Mouse (Mus musculus) 3T3-L1 (cell line): ENCODE results near the gene Cmah.

Source experiments
- DNase-seq: peaks from one replicate; pipeline ENCODE4 v3.0.0-alpha.2; 2015; ENCODE audit warnings: low read depth, low spot score

Gene Cmah

GRCm38 (mm10) chr13:24416409-24416808 is 89.2 kb downstream of the Cmah start:
- DNase-seq: peak; percentile 60

GRCm38 (mm10) chr13:24418024-24418423 is 90.8 kb downstream of the Cmah start:
- DNase-seq: no peak

DNA sequence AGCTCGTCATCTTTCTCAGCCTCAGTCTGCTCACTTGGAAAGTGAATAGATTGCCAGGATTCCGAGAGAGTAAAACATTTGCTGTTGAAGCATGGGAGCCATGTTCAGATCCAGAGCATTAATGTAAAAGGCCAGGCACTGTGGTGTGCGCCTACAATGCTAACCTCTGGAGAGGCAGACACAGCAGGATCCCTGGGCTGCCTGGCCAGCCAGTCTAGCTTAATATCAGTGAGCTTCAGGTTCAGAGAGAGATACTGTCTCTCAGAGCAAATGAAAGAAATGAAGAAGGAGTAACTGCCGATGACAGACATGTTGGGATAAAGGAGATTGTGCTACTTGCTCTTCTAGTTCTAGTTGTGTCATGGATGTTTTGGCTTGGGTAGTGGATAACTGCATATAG is 91.6 kb downstream of the Cmah start:
- DNase-seq: no peak

GRCm38 (mm10) chr13:24419560-24420250 is 92.5 kb downstream of the Cmah start:
- no peak for DNase-seq

DNA sequence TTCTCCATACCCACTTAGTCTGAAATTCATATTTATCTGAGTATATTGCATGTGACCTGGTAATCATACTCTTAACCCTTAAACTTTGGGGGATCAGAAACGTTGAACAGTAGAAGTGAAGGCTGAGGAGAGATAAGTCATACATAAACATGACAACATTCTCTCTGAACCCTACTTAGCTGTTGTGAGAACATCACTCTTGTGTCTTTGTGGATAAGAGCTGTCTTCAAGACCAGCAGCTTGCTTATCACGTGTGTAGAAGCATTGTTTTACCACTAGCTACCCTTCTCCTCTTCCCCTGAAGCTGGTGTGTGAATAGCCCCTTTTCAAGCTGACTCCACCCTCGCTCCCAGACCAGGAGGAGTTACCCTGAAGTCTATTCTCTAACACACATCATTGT is 94.8 kb downstream of the Cmah start:
- no peak for DNase-seq

DNA sequence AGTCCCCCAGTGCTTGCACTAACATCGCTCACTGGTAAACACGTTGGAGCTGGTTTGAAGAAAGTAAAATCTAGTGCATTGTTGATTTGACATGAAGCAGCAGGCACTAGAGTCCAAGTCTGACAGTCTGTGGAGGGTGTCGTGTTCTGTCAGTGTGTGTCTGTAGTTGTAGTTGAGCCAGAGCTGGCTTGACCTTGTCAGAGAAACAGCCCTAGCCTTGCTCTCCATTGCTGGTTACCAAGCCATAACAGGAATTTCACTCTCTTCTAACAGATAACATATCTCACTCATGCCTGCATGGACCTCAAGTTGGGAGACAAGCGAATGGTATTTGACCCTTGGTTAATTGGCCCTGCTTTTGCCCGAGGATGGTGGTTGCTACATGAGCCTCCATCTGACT is 103.0 kb downstream of the Cmah start:
- no peak for DNase-seq

GRCm38 (mm10) chr13:24431593-24431992 is 104.4 kb downstream of the Cmah start:
- no peak for DNase-seq

- peak; percentile 1 for DNase-seq
Observed at GRCm38 (mm10) chr13:24442272-24442671, 115.1 kb downstream of the Cmah start.

DNA sequence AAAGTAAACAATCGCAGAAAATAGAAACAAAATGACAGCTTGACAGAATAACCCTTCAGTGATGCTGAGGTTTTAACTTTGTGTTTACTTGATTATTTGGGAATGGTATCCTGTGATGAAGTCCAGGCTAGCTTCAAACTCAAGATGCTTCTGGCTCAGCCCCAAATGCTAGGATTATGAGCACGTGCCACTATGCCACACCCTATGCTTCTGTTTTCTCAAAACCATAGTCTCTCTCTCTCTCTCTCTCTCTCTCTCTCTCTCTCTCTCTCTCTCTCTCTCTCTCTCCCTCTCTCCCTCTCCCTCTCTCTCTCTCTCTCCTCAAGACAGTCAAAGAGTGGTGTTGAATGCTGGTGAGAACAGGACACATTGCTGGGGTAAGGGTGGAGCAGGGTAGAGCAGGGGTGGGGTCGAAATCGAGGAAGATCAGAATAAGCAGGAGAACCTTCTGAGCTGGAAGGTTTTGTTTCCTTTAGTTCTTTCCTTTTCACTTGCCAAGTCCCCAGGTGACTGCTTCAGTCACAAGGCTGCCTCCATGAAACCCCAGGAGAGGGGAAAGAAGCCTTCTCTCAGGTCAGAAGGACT is 116.7 kb downstream of the Cmah start:
- DNase-seq: no peak

DNA sequence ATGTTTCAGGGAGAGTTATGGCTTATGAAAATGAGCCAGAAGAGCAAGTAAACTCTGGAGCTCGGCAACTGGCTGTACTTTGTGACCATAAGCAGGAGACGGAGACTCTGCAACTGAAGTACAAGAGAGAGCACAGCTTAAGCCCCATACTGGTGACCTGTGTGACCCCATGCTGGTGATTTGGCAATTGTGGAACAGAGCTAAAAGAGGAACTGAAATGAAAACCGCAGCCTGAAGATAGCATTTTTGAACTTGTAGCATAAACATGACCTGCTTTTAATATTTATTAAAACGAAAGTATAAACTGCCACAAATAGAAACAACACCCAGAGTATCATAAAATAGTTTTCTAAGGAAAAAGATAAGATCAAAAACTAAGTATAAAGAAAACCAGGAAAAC is 117.5 kb downstream of the Cmah start:
- DNase-seq: no peak

- DNase-seq: no peak
Observed at GRCm38 (mm10) chr13:24445166-24445565, 118.0 kb downstream of the Cmah start.

DNA sequence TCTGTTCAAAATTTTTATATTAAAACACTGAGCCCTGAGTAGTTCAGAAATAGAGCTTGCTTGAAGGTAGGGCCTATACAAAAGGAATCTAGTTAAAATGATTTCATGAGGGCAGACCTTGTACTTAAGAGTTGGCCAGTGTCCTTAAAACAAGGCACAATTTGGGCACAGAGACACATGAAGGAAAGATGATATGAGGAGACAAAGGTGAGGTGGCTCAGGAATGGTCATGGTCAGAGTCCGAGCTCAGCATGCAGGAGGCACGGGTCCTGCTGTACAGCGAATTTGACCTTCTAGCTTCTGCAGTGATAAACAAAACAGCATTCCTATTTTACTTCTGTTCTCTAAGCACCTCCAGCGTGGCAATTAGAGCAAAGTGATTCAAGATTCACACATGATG is 118.9 kb downstream of the Cmah start:
- no peak for DNase-seq

- no peak for DNase-seq
Observed at GRCm38 (mm10) chr13:24447043-24447442, 119.8 kb downstream of the Cmah start.

- no peak for DNase-seq
Observed at GRCm38 (mm10) chr13:24448578-24448977, 121.4 kb downstream of the Cmah start.

- no peak for DNase-seq
Observed at GRCm38 (mm10) chr13:24451455-24451854, 124.3 kb downstream of the Cmah start.

DNA sequence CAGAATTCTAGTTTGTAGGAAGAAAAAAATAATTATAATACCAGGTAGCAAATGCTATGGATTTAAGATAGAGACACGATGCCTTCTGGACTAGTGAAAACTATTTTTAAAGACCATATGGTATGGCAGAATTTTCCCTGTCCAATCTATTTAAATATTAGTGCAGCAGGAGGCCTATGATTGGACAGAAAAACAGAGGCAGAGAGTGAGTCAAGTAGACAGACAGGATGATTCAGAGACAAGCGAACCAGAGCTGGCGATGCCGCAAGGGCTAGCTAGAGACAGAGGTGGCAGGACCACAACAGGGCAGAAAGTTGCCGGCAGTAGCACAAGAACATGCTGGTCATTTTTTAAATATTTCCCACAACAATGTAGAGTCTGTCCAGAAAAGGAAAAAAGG is 126.5 kb downstream of the Cmah start:
- peak; percentile 42 for DNase-seq

DNA sequence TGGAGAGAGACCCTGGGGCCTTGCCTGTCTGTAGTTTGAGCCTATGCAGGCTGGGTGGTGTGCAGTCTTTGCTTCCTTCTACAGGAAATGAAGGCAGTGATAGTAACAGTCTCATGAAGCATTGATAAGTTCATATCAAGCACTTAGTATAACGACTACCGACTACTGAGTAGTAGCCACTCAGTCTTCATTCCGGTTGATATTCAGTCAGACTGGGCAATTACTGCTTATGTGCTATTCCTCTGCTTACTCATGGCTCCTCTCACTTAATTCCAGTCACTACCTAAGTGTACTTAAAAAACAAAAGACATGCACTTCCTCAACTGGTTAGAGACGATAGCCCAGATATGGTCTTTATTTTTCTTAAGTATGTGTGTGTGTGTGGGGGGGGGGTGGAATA is 129.2 kb downstream of the Cmah start:
- no peak for DNase-seq

DNA sequence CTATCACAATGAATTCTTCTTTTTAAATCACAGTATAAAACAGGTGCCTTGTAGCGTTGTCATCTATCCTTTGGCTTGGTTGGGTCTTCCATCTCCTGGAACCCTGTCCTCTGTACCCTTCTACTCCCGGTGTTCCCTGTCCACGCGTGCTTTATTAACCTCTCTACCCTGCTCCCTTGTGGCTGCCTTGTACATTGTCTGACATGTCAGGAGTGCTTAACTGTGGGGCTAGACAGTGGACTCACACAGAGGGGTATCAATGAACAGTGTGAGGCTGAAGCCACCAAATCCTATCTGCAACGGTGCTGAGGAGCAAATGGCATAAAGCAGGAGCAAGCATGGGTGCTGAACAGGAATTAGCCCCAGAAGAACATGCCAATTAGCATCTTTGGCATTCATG is 133.3 kb downstream of the Cmah start:
- DNase-seq: no peak

DNA sequence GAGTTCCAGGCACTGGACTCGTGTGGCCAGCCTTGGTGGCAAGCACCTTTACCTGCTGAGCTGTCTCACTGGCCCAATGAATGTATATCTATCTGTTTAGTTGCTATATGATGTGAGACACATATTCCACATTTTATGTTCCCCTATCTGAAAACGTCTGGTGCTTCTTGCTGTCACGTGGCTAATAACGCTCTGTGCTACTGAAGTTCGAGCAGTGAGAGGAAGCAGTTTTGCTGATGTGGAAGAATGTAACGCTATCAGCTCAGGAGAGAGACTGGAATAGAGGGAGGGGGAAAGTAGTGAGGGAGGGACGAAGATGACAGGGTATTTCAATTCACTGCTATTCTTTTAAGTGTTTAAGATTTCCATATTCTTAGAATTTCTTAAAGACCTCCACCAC is 136.6 kb downstream of the Cmah start:
- DNase-seq: no peak

GRCm38 (mm10) chr13:24466027-24466426 is 138.8 kb downstream of the Cmah start:
- no peak for DNase-seq

DNA sequence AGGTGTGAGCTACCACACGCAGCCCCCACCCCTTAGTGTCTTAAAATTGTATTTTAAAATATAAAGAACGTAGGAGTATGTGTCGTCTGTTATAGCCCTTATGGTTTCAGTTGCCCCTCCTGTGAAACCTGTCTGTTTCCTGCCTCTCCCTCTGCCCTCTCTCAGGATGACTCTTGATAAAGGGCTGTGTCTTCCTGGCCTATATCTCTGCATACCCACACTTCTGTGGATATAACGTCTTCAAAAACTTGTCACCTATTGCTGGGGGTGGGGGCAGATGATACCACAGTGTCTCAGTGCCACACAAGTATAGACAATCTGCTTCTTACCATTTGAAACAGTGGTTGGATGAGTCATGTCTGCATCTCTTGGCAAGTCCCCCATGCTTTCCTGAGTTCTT is 140.6 kb downstream of the Cmah start:
- DNase-seq: no peak

DNA sequence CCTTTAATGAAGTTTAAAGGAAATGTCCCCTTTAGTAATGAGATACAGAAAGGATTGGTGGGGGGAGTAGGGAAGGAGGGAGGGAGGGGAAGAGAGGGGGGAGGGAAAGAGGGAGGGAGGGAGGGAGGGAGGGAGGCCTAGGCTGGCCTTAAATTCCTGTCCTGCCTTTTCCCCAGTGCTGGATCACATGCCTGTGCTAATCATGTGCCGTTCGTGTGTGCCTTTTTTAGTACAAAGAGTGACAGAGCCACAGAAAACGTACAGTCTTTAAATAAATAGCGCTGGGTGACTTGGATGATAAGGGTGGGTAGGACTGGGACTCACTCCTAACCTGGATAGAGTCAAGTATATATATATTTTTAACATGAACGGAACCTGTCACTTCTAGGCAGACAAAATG is 150.4 kb downstream of the Cmah start:
- no peak for DNase-seq

DNA sequence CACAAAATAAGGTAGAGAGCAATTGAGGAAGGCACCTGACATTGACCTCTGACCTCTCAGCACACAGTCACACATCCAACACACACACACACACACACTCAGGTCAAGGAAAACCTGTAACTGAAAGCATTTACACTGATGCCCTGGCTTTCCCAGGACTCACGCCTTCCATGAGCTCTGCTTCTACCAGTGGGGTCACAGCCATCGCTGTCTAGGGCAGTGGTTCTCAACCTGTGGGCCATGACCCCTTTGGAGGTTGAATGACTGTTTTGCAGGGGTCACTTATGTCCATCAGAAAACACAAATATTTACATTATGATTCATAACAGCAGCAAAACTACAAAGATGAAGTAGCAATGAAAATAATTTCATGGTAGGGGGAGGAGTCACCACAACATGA is 152.3 kb downstream of the Cmah start:
- DNase-seq: no peak

GRCm38 (mm10) chr13:24480824-24481223 is 153.6 kb downstream of the Cmah start:
- DNase-seq: no peak
